ENCODE assay signal across 9 mouse cellular contexts in the genomic region with DNA sequence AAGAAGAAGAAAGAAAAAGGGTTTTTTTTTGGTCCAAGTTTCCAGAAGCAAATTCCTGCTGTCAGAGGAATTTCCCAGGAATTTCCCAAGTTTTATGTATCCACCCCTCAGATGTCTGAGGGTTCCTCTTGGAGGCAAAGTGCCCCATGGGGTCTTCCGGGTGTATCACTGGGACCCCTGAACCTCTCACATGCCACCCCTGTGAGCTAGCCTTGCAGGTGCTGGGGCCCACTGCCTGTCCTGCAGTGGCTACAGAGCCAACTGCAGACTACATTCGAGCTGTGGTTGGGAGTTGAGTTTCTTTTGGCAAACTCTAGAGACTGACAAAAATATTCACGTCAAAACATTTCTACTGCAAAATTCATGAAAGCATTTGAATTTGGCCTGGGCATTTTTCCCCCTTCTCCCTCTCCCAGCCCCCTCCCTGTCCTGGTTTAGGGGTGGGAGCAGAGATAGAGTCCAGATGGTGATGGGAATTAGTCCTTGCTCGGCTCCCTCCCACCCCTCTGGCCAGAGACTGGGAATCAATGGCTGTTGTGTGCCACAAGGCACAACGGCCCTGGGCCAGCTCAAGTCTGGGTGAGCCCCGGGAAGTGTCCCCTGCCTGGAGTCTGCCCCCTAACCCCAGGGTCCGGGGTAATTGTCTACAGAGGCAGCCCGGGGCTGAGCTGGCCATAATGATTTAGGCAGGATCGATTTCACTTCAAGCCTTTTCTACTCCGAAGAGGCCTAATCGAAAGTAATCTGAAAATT.
DNase-seq lines count a peak whose midpoint lies in the region; ATAC-seq lines count a peak whose summit lies in the region.
"Had no signal": no experiment of that assay in that cellular context is flagged by ENCODE, and none has a peak within 500 bp of the region (broad histone marks: within the 10 kb centered on the region; RNA-seq: fewer than 3 reads in every experiment).

No protein-coding gene starts in this region.

- no peak overlapping the region for H3K4me3 ChIP-seq in heart, embryonic 10.5 days
- no peak overlapping the region for H3K4me3 ChIP-seq in embryonic facial prominence, embryonic 11.5 days (ENCODE audit: low read depth, low read length)
- no peak overlapping the region for H3K4me3 ChIP-seq in limb, embryonic 13.5 days

- intact Hi-C loops in left cerebral cortex, postnatal 4 days (cut with DNase I), result no loop called here
- intact Hi-C loops in left cerebral cortex, postnatal 10 days (cut with DNase I), result no loop called here

- H3K27ac ChIP-seq in heart, embryonic 10.5 days, result no peak overlapping the region
- peak overlapping the region; percentile 63 for H3K27ac ChIP-seq in embryonic facial prominence, embryonic 11.5 days (replicated peaks; ENCODE audit: low read depth, low read length)
- H3K27ac ChIP-seq in limb, embryonic 13.5 days, result peak overlapping the region; percentile 67; the same call in 1 of the 2 replicates

- H3K9me3 ChIP-seq in heart, embryonic 10.5 days, result no peaks in the 10 kb centered on the region
- no peaks in the 10 kb centered on the region for H3K9me3 ChIP-seq in embryonic facial prominence, embryonic 11.5 days (replicated peaks; ENCODE audit: control insufficient read depth, low read length)
- no peaks in the 10 kb centered on the region for H3K9me3 ChIP-seq in limb, embryonic 13.5 days

- 36% methylated on average over 11 of the region's 11 CpGs for WGBS in heart, embryonic 10.5 days
- WGBS in embryonic facial prominence, embryonic 11.5 days, result 20% methylated on average over 11 of the region's 11 CpGs
- WGBS in limb, embryonic 13.5 days, result 17% methylated on average over 11 of the region's 11 CpGs

- H3K27me3 ChIP-seq in heart, embryonic 10.5 days (ENCODE audit: insufficient read depth, poor library complexity, severe bottlenecking), result peaks cover 26% of the 10 kb centered on the region
- H3K27me3 ChIP-seq in embryonic facial prominence, embryonic 11.5 days (ENCODE audit: control insufficient read depth, insufficient read depth, low read length), result no peaks in the 10 kb centered on the region; the same call in 1 of the 2 replicates
- peaks cover 13% of the 10 kb centered on the region; the same call in 1 of the 2 replicates for H3K27me3 ChIP-seq in limb, embryonic 13.5 days

- H3K4me1 ChIP-seq in heart, embryonic 10.5 days, result peaks cover 16% of the 10 kb centered on the region
- peaks cover 16% of the 10 kb centered on the region for H3K4me1 ChIP-seq in embryonic facial prominence, embryonic 11.5 days (ENCODE audit: control insufficient read depth, insufficient read depth, low read length)
- H3K4me1 ChIP-seq in limb, embryonic 13.5 days, result peaks cover 36% of the 10 kb centered on the region

- H3K36me3 ChIP-seq in heart, embryonic 10.5 days, result no peaks in the 10 kb centered on the region
- no peaks in the 10 kb centered on the region for H3K36me3 ChIP-seq in embryonic facial prominence, embryonic 11.5 days (replicated peaks; ENCODE audit: control insufficient read depth, insufficient read depth, low read depth, low read length)
- H3K36me3 ChIP-seq in limb, embryonic 13.5 days, result no peaks in the 10 kb centered on the region

- peak; percentile 60; the same call in 1 of the 2 replicates for ATAC-seq in embryonic facial prominence, embryonic 11.5 days (replicated peaks; ENCODE audit: insufficient number of reproducible peaks, low FRiP score, low TSS enrichment, low read depth)
- ATAC-seq in limb, embryonic 13.5 days (ENCODE audit: low FRiP score, low read depth), result no peak

- no peak overlapping the region for H3K9ac ChIP-seq in embryonic facial prominence, embryonic 11.5 days (replicated peaks; ENCODE audit: low read length)
- no peak overlapping the region for H3K9ac ChIP-seq in limb, embryonic 13.5 days

- peak; percentile 86 for DNase-seq in heart, adult 11 months
- DNase-seq in heart, embryonic 10.5 days (ENCODE audit: low spot score), result no peak
- DNase-seq in left cerebral cortex, postnatal 4 days, result peak; percentile 42
- no peak for DNase-seq in left cerebral cortex, postnatal 10 days (ENCODE audit: extremely low spot score in 1 of 2, low spot score in 2 of 2)
- peak; percentile 84 for DNase-seq in embryonic facial prominence, embryonic 11.5 days (ENCODE audit: low spot score)
- DNase-seq in adrenal gland, postnatal 10 days, result no peak
- no peak for DNase-seq in left cerebral cortex, adult 11 months (ENCODE audit: low spot score)
- DNase-seq: heart, postnatal 4 days had no signal

- H3K4me2 ChIP-seq in embryonic facial prominence, embryonic 11.5 days (ENCODE audit: low read depth, low read length), result peak overlapping the region; percentile 15
- peak overlapping the region; percentile 38 for H3K4me2 ChIP-seq in limb, embryonic 13.5 days (replicated peaks)

Comparison
In these comparisons a context has a peak if more than half of its experiments do, and no peak if none do; other contexts are left out.
1. DNase-seq: peak in heart, adult 11 months (single experiment), left cerebral cortex, postnatal 4 days (single experiment) and embryonic facial prominence, embryonic 11.5 days (single experiment); none in heart, embryonic 10.5 days (single experiment), left cerebral cortex, postnatal 10 days (0 of 2), adrenal gland, postnatal 10 days (single experiment) and left cerebral cortex, adult 11 months (single experiment).